Mouse (Mus musculus): ENCODE measurements around the gene Agr2.
A peak's percentile ranks its signal among the peaks of the same experiment; 100 is the strongest.

The Agr2 gene

GRCm38 (mm10) chr12:36027171-36027570, 34.5 kb downstream of the Agr2 start:
- DNase-seq (ENCODE audit: low spot score), result no peak

- DNase-seq (ENCODE audit: low spot score), result no peak
Observed at GRCm38 (mm10) chr12:36028968-36029645, 36.4 kb downstream of the Agr2 start.

- no peak for DNase-seq (ENCODE audit: low spot score)
Observed at GRCm38 (mm10) chr12:36029687-36030086, 37.0 kb downstream of the Agr2 start.

- no peak for DNase-seq (ENCODE audit: low spot score)
Observed at GRCm38 (mm10) chr12:36030660-36031363, 38.1 kb downstream of the Agr2 start.

GRCm38 (mm10) chr12:36032419-36032818, 39.7 kb downstream of the Agr2 start:
- DNase-seq (ENCODE audit: low spot score), result no peak

GRCm38 (mm10) chr12:36035501-36035900, 42.8 kb downstream of the Agr2 start:
- DNase-seq (ENCODE audit: low spot score), result no peak

GRCm38 (mm10) chr12:36036121-36036520, 43.4 kb downstream of the Agr2 start:
- no peak for DNase-seq (ENCODE audit: low spot score)

- no peak for DNase-seq (ENCODE audit: low spot score)
Observed at GRCm38 (mm10) chr12:36036776-36037175, 44.1 kb downstream of the Agr2 start.

GRCm38 (mm10) chr12:36039541-36040084, 46.9 kb downstream of the Agr2 start:
- no peak for DNase-seq (ENCODE audit: low spot score)

GRCm38 (mm10) chr12:36040571-36041280, 48.0 kb downstream of the Agr2 start:
- no peak for DNase-seq (ENCODE audit: low spot score)

GRCm38 (mm10) chr12:36041281-36041589, 48.5 kb downstream of the Agr2 start:
- no peak for DNase-seq (ENCODE audit: low spot score)

GRCm38 (mm10) chr12:36041703-36042347, 49.1 kb downstream of the Agr2 start:
- DNase-seq (ENCODE audit: low spot score), result no peak

GRCm38 (mm10) chr12:36042348-36042778, 49.7 kb downstream of the Agr2 start, which contains the start of gene Tspan13:
Gene Tspan13, minus strand, starts transcription at chr12:36042500.
- peak; percentile 82 for DNase-seq (ENCODE audit: low spot score)

- DNase-seq (ENCODE audit: low spot score), result no peak
Observed at GRCm38 (mm10) chr12:36044691-36045090, 52.0 kb downstream of the Agr2 start.

GRCm38 (mm10) chr12:36046196-36046595, 53.5 kb downstream of the Agr2 start:
- DNase-seq (ENCODE audit: low spot score), result no peak

- DNase-seq (ENCODE audit: low spot score), result no peak
Observed at GRCm38 (mm10) chr12:36047593-36047992, 54.9 kb downstream of the Agr2 start.

- DNase-seq (ENCODE audit: low spot score), result no peak
Observed at GRCm38 (mm10) chr12:36050276-36050675, 57.6 kb downstream of the Agr2 start.

Measured in left cerebral cortex, adult 11 months (tissue).